Mouse (Mus musculus): ENCODE measurements around the gene Rnf215.

Gene Rnf215

DNA sequence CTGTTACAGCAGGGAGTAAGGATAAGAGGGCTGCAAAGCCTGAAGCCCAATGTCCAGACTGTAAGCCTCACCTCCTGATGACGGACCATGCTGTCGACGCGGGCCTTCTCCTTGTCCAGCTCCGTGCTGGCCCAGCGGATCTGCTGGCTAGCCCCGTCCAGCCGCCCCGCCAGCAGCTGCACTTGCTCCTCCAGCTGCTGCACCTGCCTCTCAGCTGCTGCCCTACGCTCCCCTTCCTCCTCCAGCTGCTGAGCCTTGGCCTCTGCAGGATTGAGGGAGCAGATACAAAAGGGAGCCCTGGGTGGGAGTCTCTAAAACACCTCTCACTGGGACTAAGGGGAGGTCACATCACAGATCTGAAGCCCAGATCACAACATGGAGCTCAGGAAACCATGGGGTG lies 12.1 kb downstream of the Rnf215 start:
- in situ Hi-C loops (cut with MboI, MseI): no loop called here

- in situ Hi-C loops (cut with MboI, MseI): no loop called here
These were observed 13.1 kb downstream of the Rnf215 start for GRCm38 (mm10) chr11:4148120-4148519.

DNA sequence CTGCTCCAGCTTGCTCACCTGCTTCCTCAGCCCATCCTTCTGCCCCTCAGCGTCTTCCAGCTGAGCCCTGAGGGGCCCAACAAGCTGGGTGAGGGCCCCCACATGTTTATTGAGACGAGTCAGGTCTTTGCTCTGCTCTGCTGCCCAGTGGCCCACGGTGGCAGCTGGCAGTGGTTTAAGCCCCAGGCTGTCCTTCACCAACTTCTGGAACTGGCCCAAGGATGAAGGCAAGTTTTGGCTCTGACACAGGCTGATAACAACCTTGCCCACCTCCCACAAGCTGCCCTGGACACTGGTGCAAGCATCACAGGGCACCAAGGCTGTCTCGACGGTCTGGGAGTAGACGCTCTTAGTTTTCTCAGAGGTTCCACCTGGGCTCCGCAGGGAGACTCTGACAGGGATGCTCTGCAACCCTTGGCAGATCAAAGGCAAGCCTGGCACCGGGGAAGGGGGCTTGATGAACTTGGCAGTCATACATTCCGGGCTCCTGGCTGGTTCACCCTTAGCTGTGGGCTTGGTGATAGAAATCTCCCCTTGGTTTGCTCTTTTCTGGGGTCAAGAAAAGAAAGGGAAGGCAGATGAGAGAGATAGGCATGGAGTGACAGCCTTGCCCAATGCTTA lies 13.6 kb downstream of the Rnf215 start:
- in situ Hi-C loops (cut with MboI, MseI): no loop called here

DNA sequence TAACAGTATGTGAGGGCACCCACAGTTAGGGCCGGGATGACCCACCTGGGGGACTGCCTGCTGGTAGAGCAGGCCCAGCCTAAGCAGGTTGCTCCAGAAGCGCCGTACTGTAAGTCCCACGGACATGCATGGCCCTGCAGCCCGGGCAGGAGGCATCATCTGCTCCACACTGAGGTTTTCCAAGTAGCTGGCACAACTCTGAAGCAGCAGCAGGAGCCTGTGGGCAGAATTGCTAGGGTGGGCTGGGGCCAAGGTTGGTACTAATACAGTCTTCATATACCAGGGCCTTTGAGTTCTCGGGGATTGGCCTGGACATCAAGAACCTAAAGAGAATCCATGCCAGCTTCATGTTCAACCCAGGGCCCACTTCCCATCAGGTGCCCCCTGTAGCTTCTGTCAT lies 14.9 kb downstream of the Rnf215 start:
- in situ Hi-C loops (cut with MboI, MseI): no loop called here

- in situ Hi-C loops (cut with MboI, MseI): no loop called here
These were observed 18.7 kb downstream of the Rnf215 start for GRCm38 (mm10) chr11:4153694-4154093.

DNA sequence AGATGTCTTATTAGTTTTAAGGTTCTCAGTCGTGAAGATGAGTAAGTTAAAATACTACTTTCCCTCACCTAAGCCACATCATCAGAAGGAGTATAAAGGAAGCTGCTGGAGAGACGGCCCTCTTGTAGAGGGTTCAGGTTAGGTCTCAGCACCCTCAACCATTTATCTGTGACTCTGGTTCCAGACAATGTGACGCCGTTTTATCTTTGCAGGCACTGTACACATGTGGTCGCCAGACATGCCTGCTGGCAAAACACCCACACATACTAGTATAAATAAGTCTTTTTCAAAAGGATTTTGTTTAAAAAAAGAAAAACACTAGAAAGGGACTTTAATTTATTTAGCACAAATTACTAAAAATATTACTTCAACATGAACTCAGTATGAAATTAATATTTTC lies 20.6 kb downstream of the Rnf215 start:
- in situ Hi-C loops (cut with MboI, MseI): no loop called here

GRCm38 (mm10) chr11:4158676-4159075 lies 23.7 kb downstream of the Rnf215 start:
- in situ Hi-C loops (cut with MboI, MseI): no loop called here

- in situ Hi-C loops (cut with MboI, MseI): no loop called here
These were observed 25.1 kb downstream of the Rnf215 start, which contains the start of the genes Ccdc157 and Sf3a1 for GRCm38 (mm10) chr11:4159808-4160708. Gene Ccdc157 (minus strand): TSS chr11:4160293. Gene Sf3a1 (plus strand): TSS chr11:4160350.

GRCm38 (mm10) chr11:4160758-4161480 lies 25.9 kb downstream of the Rnf215 start:
- in situ Hi-C loops (cut with MboI, MseI): no loop called here

DNA sequence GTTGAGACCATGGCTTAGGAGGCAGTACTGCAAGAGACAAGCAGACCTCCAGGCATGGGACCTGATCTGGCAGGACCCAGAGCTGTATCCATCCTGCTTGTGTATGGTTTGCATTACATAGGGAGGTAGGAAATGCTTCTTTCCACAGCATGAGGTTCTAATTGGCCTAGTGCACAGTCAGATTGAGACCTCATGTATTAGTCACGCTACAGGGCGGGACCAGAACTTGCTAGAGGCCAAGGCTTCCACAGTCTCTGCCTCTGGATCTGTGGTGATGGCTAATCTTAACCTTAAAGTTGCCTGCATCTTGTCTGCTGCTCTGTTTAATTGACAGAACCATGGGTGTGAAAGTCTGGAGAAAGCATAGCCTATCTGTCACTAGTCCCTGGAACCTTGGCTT lies 29.7 kb downstream of the Rnf215 start:
- in situ Hi-C loops (cut with MboI, MseI): no loop called here

GRCm38 (mm10) chr11:4166467-4167090 lies 31.6 kb downstream of the Rnf215 start:
- in situ Hi-C loops (cut with MboI, MseI): no loop called here

DNA sequence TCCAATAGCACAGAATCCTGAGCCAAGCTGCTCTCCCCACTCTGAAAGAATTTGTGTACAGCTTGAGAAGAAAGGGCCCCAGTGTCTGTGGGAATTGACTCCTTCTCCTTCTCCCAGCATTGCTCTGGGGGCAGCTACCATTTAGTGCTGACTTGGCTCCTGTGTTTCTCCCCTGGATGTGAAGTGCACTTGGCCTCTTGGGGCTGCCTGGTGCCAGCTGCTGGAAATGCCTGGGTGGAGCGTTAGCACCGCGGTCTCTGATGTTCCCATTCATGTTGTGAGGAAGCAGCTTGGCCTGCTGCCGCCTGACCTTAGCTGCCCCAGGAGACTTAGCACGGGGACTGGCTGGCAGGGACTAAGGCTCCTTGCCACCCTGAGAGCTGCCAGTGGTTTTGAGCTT lies 39.6 kb downstream of the Rnf215 start:
- in situ Hi-C loops (cut with MboI, MseI): no loop called here

GRCm38 (mm10) chr11:4177716-4178115 lies 42.7 kb downstream of the Rnf215 start:
- in situ Hi-C loops (cut with MboI, MseI): no loop called here

- in situ Hi-C loops (cut with MboI, MseI): no loop called here
These were observed 47.1 kb downstream of the Rnf215 start for GRCm38 (mm10) chr11:4182061-4182460.

DNA sequence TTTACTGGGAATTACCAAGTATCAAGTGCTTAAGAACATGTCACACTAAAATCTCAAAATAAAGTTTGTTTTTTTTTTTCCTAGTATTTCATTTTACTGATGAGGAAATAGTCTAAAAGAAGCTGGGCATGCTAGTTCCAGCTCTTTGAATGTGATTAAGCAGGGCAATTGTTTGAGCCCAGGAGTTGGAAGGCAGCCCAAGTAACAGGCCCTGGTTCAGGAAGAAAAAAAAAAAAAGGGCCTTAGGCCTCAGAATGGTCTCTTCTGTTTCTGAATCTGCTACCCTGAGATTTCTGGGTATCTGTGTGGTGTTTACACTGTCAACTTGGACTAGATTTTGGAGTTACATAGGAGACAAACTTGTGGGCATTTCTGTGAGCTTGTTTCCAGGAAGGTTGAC lies 48.5 kb downstream of the Rnf215 start:
- in situ Hi-C loops (cut with MboI, MseI): no loop called here

- in situ Hi-C loops (cut with MboI, MseI): no loop called here
These were observed 49.4 kb downstream of the Rnf215 start for GRCm38 (mm10) chr11:4184251-4184952.

DNA sequence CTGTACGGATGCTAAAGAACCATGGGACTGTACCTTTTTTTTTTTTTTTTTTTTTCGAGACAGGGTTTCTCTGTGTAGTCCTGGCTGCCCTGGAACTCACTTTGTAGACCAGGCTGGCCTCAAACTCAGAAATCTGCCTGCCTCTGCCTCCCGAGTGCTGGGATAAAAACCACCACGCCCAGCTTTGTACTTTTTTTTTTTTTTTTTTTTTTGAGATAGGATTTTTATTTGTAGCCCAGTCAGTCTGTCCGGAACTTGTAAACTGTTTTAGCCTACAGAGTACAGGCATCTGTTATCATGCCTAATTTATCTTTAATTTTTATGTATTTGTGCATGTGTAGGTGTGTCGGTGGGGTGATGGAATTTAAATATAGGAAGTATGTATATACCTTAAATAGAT lies 50.5 kb downstream of the Rnf215 start:
- in situ Hi-C loops (cut with MboI, MseI): loop anchor here in 1 of 2 experiments (5.0 kb wide), 1 partner anchor 52 kb away; the partner anchor contains the start of gene Osm

- in situ Hi-C loops (cut with MboI, MseI): loop anchor here in 1 of 2 experiments (5.0 kb wide), 1 partner anchor 51 kb away; the partner anchor contains the start of gene Osm
These were observed 51.7 kb downstream of the Rnf215 start, which contains the start of gene Tbc1d10a for GRCm38 (mm10) chr11:4186486-4187317. Gene Tbc1d10a (plus strand): TSS chr11:4186789.

DNA sequence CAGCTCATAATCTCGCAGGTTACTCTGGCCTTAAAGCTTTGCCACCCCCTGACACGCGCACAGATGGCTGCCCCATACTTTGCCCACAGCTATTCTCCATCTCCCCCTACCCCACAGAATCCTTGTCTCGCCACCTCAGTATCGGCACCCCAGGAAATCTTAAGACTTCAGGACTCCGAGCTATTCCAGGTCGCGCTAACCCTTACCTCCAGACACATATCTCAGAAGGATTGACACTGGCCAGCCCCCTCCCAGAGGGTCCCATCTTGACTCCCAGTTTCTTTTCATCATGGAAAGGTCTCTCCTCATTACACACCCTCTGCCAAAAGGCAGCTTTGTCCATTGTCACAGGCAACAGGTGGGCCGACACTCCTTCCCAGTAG lies 52.3 kb downstream of the Rnf215 start:
- in situ Hi-C loops (cut with MboI, MseI): loop anchor here in 1 of 2 experiments (5.0 kb wide), 1 partner anchor 50 kb away; the partner anchor contains the start of gene Osm

DNA sequence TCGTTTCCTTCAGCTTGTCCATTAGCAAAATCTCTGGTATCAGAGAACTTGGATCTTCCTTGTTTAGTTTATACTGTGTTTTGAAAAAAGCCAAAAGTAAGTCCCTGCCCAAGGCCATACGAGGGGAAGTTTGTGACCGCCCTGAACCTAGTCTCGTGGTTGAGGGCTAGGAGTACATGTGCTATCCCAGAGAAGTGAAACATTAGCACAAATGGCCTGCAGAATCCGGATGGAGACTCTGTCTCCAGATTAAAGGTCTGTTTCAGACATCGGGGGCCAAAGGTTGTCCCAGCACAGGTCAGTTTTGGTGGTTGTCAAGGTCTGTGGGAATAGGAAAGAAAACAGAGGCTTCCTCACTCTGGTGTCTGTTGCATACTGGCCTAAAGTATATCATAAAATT lies 54.2 kb downstream of the Rnf215 start:
- in situ Hi-C loops (cut with MboI, MseI): loop anchor here in 1 of 2 experiments (5.0 kb wide), 1 partner anchor 48 kb away; the partner anchor contains the start of gene Osm
